Mouse (Mus musculus) heart, postnatal 14 days (tissue): ENCODE data around the gene Rmdn2. TPM values are rescaled to one million over a fixed set of nuclear protein-coding genes. Genes with fewer than 3 reads are reported as not detected.

Source experiments
- DNase-seq, 2 experiments: peaks; one replicate each; pipeline ENCODE4 v3.0.0; 2021 to 2022
- intact Hi-C: fragments of 180-260 bp; cut with DNase I; formaldehyde crosslinking; loops from one replicate; pipeline ENCODE4 v1.15.1; 2025
- total RNA-seq, 2 experiments: library from RNA; stranded (reverse); gene quantifications; 2 replicates each; pipeline ENCODE4 v1.2.3; 2021

Rmdn2 gene
- total RNA-seq, 2 experiments from 2014 or later, result 9.0 to 9.8 TPM

GRCm38 (mm10) chr17:79614691-79615588, 3.3 kb downstream of the Rmdn2 start:
- intact Hi-C loops, result no loop called here
- peak; percentile 69 to 81 for DNase-seq

GRCm38 (mm10) chr17:79615897-79616296, 4.2 kb downstream of the Rmdn2 start:
- intact Hi-C loops, result no loop called here
- DNase-seq, result no peak

- DNase-seq, result no peak
- intact Hi-C loops, result no loop called here
Measured at GRCm38 (mm10) chr17:79616621-79617020, 5.0 kb downstream of the Rmdn2 start.

- DNase-seq, result no peak
- intact Hi-C loops, result no loop called here
Measured at GRCm38 (mm10) chr17:79618455-79618854, 6.8 kb downstream of the Rmdn2 start.

- intact Hi-C loops, result no loop called here
- DNase-seq, result no peak
Measured at GRCm38 (mm10) chr17:79618984-79619383, 7.3 kb downstream of the Rmdn2 start.

GRCm38 (mm10) chr17:79622050-79622449, 10.4 kb downstream of the Rmdn2 start:
- no peak for DNase-seq
- intact Hi-C loops, result no loop called here

GRCm38 (mm10) chr17:79622574-79622973, 10.9 kb downstream of the Rmdn2 start:
- DNase-seq, result no peak
- intact Hi-C loops, result no loop called here

DNA sequence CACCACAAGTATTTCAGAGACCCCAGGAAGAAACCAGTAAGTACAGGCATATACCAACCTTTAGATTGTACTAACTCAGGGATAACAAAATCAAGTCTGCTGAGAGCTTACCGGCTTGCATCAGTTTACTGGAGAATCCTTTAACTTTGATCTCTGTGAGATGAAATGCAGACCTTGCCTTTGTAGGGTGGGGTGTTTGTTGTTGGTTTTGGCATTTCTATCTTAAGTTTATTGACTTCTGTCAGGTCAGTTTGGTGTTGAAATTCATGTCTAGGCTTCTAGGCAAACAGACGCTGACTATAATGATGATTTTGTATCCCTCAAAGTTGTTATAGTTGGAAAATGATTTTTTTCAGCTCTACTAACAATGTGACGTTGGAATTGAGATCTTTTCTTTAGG, 12.2 kb downstream of the Rmdn2 start:
- no peak for DNase-seq
- intact Hi-C loops, result no loop called here

DNA sequence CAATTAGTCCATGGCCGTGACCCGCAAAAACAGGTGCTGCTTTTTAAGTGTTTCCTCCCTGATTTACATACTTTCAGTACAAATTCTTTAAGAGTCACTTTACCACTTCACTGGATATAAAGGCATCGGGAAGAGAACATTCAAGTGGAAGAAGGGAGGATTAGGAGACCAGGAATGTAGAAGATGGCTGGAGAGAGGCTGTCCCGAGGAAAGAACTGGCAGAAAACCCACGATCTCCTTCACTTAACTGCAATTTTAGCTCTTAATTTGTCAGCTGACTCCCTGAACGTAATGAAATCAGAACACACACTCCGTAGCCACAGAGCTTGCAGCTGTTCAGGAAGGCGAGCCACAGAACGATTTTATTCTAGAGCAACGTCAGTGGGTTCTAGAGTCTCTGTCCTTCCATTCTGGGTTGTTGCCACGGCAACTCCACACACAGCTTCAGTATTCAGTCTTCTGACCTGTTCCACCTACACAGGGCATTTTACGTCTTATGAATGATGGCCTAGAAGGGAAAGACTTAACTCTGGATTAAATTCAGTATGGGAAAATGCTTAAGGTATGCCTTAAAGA, 14.7 kb downstream of the Rmdn2 start:
- intact Hi-C loops, result no loop called here
- DNase-seq, result no peak

GRCm38 (mm10) chr17:79649893-79650292, 38.2 kb downstream of the Rmdn2 start:
- DNase-seq, result no peak
- intact Hi-C loops, result loop anchor here (10.0 kb wide), 1 partner anchor 355 kb away; no protein-coding TSS in a partner anchor

DNA sequence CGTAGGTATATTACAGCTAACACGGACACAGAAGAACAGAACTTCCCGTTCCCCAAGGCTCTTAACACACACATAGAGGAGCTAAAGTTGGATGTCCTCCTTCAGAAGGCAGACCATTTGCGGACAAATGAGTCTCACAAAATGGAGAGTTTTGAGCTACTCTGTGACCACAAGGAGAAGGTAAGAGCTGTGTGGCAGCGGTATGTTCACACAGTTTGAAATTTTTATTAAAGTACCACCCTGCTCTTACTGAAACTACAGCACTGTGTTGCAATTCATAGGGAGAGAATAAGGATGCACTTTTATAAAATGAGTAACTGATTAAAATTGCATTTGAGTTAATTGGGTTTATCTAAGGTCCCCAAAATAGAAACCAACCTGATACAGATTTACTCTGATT, 38.6 kb downstream of the Rmdn2 start:
- no peak for DNase-seq
- intact Hi-C loops, result loop anchor here (10.0 kb wide), 1 partner anchor 355 kb away; no protein-coding TSS in a partner anchor

DNA sequence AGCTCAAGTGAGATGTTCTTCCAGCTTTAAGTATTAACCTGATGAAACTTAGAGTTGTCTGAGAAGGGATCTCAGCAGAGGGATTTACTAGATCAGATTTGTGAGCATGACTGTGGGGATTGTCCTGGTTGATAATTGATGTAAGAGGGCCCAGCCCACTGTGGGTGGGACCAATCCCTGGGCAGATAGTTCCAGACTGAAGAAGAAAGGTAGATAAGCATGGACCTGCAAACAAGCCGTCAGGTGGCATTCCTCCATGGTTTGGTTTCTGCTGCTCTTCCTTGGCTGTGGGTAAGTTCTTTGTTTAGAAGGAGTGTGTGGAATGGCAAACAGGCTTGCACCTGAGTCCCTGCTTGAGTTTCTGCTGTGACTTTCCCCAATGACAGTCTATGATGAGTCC, 41.5 kb downstream of the Rmdn2 start:
- no peak for DNase-seq
- intact Hi-C loops, result loop anchor here (10.0 kb wide), 1 partner anchor 352 kb away; no protein-coding TSS in a partner anchor

GRCm38 (mm10) chr17:79654187-79654586, 42.5 kb downstream of the Rmdn2 start:
- no peak for DNase-seq
- intact Hi-C loops, result loop anchor here (10.0 kb wide), 1 partner anchor 351 kb away; no protein-coding TSS in a partner anchor

- intact Hi-C loops, result loop anchor here (10.0 kb wide), 1 partner anchor 347 kb away; no protein-coding TSS in a partner anchor
- no peak for DNase-seq
Measured at GRCm38 (mm10) chr17:79657785-79658184, 46.1 kb downstream of the Rmdn2 start.

DNA sequence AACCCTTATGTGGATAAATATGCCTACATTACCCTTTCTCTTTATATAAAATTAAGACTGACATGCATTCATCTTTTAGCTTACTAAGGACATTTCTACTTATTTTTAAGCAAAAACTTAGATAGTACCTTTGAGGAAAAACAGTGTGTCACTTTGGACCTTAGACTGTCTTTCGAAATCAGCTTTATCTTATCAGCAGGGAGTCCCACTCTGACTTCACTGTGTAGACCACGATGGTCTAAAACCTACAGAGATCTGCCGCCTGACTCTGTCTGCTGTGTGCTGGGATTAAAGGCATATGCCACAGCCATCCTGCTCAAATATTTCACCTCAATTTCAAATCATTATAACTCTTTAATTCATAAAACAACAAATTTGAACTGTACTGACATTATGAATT, 46.8 kb downstream of the Rmdn2 start:
- DNase-seq, result no peak
- intact Hi-C loops, result loop anchor here (10.0 kb wide), 1 partner anchor 346 kb away; no protein-coding TSS in a partner anchor

DNA sequence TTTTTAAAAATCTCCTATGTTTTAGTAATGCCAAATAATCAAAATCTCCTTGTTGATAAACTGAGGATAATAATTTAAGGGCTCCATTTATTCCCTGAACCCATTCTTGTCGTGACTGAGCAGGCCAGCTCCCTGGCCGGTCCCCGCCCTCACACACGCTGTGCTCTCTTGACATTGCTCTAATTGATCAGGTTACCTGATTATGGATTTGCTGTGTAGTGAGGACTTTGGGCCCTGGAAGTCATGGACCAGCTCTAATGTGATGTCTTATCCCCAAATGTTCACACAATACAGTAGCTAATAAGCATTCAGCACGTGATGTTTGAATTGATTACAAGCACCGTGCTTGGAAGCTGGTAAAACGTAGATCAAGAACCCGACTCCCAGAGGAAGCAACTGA, 47.2 kb downstream of the Rmdn2 start:
- no peak for DNase-seq
- intact Hi-C loops, result loop anchor here (10.0 kb wide), 1 partner anchor 346 kb away; no protein-coding TSS in a partner anchor

DNA sequence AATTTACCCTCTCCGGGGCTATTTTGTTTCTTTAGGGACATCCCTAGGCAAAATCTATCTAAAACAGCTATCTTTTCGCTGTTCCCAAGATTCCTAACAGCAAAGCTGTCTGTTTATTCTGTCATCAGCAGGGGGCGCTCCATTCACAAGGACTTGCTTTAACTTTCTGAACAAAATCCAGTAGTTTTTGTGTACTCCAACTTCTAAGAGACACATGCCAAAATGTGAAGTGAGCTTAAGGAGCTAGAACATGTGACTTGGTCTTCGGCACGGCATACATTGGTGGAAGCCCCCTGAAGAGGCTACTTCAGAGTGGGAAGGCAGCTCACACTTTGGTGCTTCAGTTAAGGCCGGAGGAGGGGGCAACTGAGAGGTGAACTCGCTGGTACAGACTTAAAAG, 49.7 kb downstream of the Rmdn2 start:
- intact Hi-C loops, result loop anchor here (1.0 to 2.0 kb wide), 2 partner anchors 53 to 179 kb away; partner anchors contain the start of gene Cyp1b1
- DNase-seq, result peak; percentile 68 to 79

- intact Hi-C loops, result loop anchor here (1.0 to 2.0 kb wide), 2 partner anchors 53 to 178 kb away; partner anchors contain the start of gene Cyp1b1
- no peak for DNase-seq
Measured at GRCm38 (mm10) chr17:79661848-79662247, 50.2 kb downstream of the Rmdn2 start.

- intact Hi-C loops, result no loop called here
- DNase-seq, result peak in 1 of 2 experiments; percentile 5
Measured at GRCm38 (mm10) chr17:79663393-79664105, 51.9 kb downstream of the Rmdn2 start.

- DNase-seq, result no peak
- intact Hi-C loops, result no loop called here
Measured at GRCm38 (mm10) chr17:79664106-79664417, 52.4 kb downstream of the Rmdn2 start.

DNA sequence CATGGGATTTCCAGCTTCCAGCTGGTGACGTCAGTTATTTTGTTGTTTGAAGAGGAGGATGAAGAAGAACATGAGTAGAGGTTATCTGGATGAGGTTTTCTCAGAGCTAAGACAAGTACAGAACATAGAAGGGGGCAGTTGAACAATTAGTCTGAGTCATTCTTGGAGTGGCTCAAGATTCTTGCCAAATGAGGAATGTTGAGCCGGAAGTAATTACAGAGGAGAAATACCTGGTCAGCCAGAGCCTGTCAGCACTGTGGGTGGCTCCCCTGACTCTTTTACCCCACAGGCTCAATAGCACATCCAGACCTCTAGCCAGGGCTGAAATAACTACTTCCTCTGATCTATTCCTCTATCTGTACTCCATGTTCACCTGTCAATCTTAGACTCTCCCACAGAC, 59.2 kb downstream of the Rmdn2 start:
- intact Hi-C loops, result no loop called here
- DNase-seq, result no peak
